Mouse (Mus musculus) embryonic stem cell, embryonic (primary cell): Measurements from ENCODE around the gene Tjap1.

ENCODE experiments used
- CTCF ChIA-PET, 4 experiments: fragments of 300-600 bp in 2 of 4; fragments of 350-600 bp in 2 of 4; sonication (Branson Sonifier 250); formaldehyde crosslinking; loops; one replicate each; lab custom pipeline; 2022; ENCODE audit warnings: inconsistent platforms in 2 of 4; lab: Charles Lee
- POLR2A ChIA-PET, 4 experiments: fragments of 300-600 bp in 2 of 4; fragments of 350-600 bp in 2 of 4; sonication (Branson Sonifier 250); formaldehyde crosslinking; loops; one replicate each; lab custom pipeline; 2022; ENCODE audit warnings: antibody characterized with exemption in 4 of 4, inconsistent platforms in 1 of 4; lab: Charles Lee

Gene Tjap1

GRCm38 (mm10) chr17:46210550-46210949 is 72.3 kb downstream of the Tjap1 start:
- CTCF ChIA-PET: interaction anchor here in 1 of 4 experiments (0.6 kb wide), 1 partner anchor 29 kb away, joined by 3 read pairs; no protein-coding TSS in a partner anchor
- POLR2A ChIA-PET: interaction anchor here in 3 of 4 experiments (0.6 to 3.4 kb wide), 5 partner anchors 7 to 773 kb away, joined by 3 to 14 read pairs (median 3); partner anchors contain the start of genes Polh (in 2 of the 3) and Xpo5 (in 2 of the 3)
